Mouse (Mus musculus): ENCODE measurements around the gene Borcs5.
A peak's percentile ranks its signal among the peaks of the same experiment; 100 is the strongest.
"Not testable (repeated sequence)": the region's sequence is repeated elsewhere in the genome, so short reads cannot be mapped to it uniquely, and the experiment has no call there.

Gene Borcs5

DNA sequence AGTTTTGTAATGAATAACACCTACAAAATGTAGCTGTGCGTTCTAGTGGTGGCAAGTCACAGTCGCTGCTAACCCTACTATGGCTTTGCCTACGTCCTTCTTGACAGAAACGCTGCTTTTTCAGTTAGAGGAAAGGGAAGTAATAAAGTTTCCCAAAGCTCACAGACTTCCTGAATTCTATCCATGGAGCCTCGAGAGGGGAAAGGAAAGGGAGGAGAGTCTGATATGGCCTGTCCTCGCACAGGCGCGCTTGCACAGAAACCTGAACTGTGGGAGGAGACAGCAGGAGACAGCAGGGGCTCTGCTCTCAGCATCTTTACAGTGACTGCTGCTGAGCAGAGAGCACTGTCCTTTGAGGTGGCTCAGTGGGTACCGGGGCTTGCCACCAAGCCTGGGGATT lies 8.9 kb upstream of the Borcs5 start:
- DNase-seq = no peak

DNA sequence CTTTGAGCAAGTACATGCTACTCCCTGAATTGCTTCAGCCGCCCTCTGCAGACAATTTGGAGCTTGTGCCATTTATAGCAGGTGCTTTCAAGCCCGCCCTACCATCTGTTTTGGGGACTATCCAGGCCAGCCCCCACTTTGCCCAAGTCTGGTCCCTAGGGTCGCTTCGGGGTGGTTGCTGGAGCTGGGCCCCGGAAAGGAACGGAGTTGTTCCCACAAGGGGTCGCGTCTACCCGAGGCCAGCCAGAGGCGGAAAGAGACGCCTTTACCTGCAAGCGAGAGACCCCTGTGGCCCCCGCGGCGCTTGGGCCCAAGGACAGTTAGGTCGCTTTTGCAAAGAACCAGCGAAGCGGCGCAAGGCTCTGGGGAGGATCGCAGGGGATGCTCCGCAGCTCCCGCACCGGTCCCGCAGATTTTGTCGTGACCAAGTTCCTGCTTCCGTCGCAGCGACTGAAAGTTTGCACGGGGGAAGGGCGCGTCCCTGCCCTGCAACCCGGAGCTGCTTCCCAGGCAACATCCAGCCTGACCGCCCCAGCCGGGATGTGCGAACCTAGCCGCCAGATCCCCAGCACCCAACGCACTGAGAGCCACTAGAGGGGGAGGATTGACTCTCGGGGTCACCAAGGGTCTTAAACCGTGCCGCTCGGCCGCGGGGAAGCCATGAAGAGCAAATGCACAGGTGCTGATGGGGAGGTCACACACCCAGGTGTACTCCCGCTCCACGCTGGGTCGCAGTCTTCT lies 7.2 kb upstream of the Borcs5 start, which contains the start of gene Mansc1:
Mansc1 (minus strand) TSS at position 542 of the 741 bp plus-strand sequence.
- DNase-seq = peak; percentile 68

DNA sequence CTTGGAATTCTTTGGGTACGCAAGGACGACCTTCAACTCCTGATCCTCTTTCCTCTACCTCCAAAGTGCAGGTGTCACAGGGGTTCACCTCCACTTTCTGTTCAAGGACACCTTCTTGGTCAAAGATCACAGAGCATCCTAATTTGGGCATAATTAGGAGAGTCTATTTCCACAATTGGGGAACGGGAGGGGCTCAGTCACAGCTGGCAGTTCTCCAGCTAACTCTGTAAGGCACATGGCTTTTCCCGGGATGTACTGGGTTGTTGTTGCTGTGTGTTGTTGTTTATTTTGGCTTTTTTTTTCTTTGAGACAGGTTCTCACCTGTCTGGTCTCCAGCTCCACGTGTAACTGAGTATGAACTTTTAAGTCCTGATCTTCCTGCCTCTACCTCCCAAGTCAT lies 6.6 kb upstream of the Borcs5 start:
- peak; percentile 56 for DNase-seq

DNA sequence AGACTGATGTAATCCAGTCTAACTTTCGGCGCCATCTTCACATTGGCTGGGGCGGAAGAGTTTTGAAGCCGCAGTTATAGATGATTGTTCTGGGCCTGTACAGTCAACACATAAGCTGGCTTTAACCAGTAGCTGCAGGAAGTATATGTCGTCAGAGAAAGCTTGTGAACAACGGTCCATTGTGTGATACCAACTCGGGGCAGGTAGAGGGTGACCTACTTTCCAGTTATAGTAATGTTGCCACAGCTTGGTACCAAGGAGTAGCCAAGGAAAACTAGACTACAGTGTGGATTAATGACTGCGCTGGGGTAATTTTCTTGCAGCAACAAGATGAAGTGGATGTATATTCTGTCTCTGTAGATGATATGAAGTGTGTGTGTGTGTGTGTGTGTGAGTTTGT lies 5.8 kb upstream of the Borcs5 start:
- no peak for DNase-seq

DNA sequence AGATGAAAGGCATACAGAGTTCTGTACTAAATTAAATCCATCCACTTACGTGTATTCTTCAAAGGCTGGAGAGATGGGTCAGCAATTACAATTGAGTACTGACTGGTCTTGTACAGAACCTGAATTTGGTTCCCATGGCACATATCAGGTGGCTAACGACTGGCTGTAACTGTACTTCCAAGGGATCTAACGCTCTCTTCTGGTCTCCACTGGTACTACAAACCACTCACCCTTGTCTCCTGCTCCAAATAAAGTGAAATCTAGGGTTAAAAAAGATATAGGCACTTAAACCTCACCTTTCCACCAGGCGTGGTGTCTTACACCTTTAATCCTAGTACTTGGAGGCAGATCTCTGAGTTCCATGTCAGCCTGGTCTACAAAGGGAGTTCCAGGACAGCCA lies 2.8 kb upstream of the Borcs5 start:
- no peak for DNase-seq

DNA sequence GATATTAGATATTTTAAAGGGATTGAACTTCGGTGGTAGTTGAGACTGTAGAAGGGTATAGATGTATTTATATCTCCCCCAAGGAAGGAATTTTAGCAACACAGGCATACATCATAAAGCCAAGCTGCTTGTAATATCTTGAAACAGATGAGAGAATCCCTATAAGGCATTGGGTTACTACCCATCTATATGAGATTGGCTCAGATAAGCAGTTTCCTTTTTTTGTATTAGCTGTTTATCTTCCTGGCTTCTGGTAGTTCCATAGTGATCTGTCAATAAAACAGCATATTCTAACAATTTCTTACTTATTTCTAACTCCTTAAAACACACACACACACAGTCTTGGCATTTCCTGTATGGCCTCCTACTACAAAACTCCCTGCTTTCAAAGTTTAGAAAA lies 590 bp downstream of the Borcs5 start:
- no peak for DNase-seq

DNA sequence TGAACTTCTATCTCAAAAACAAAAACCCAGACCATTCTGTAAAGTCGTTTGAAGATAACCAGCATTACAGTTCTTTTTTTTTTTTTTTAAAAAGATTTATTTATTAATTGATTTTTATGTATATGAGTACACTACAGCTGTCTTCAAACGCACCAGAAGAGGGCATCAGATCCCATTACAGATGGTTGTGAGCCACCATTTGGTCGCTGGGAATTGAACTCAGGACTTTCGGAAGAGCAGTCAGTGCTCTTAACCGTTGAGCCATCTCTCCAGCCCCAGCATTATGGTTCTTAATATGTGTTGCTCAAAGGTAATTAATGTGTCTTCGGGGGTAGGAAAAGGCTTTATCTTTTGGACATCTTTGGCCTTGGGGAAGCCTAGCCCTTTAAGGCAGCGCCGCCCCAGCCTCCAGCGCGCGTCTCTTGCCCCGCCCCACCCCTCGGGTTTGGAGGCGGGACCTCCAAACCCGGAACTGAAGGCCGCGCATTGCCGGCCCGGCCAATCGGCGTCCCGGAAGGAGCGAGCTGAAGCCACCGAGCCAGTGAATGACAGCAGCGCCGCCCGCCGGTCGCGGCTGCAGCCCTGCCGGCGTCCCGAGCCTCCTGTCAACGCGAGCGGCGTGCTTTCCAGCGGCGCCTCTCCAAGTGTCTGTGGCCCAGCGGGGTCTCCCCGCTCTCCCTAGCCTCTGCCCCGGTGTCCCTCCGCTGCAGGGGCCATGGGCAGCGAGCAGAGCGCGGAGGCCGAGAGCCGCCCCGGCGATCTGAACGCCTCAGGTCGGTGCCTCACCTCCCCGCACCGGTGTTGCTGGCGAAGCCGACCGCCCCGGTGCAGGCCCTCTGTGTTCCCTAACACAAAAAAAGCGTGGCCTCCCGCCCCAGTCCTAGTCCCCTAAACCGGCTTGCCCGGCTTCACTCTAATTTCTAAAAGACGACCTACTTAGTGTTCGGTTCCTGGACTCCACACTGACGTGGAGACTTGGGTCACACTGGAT lies 1.5 kb downstream of the Borcs5 start:
- peak; percentile 91 for DNase-seq

DNA sequence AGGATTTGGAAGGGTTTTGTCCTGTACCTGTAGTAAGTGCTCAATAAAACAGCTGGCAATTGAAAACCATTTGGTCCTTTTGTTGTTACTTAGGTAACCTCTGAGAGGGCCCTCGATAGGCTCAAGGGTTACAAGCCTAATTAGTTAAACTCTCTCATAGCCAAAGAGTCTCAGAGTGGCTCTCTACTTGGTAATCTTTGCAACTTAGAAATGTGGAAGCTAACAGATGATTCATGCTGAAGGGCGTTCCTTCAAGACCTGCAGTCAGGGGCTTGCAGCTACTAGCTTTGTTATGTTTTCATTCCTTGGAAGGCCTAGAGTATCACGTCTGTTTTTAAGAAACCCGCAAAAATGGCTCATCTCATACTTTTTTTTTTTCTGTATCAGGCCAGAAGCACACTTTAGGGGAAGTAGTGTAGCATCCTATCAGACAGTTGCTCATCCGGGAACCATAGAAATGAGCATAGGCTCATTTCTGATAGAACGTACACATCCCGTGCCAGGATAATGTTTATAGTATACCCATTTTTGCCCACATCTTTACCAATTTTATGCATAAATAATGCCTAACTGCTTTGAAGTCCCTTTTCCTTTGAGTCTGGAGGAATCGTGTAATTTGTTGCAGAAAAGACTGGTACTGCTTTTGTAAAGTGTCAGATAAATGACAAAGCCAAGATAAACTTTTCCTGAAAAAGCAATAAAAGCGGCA lies 2.6 kb downstream of the Borcs5 start:
- DNase-seq = no peak

DNA sequence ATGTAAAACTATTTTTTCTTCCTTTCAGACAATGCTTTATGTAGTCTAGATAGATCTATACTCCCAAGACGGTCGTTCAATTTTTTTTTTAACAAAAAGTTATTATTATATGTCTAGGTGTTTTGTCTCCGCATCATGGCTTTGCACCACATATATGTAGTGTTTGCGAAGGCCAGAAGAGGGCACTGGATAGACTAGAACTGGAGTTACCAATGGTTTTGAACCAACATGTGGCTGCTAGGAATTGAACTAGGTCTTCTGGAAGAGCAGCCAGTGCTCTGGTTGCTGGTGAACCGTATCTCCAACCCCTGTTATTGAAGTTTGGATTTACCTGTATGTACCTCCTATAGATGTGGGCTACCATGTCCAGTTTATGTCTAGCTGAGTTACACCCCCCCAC lies 4.0 kb downstream of the Borcs5 start:
- no peak for DNase-seq

DNA sequence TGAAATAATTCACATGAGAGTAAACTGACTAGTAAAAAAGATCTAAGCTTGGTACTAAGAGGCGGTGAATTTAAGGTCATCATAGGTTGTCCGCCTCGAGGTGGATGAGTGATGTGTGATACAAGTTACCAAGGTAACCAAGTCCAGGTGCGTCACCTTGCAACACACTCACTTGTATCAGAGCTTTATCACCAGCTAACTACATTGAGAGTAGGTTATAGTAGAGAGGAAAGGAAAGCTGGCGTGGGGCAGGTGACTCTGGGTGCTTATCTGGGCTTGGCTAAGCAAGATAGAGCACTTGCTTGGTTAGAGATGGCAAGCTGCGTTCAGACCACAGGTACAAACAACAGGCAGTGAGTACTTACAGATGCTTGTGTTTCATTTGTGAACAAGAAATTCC lies 7.5 kb downstream of the Borcs5 start:
- no peak for DNase-seq

DNA sequence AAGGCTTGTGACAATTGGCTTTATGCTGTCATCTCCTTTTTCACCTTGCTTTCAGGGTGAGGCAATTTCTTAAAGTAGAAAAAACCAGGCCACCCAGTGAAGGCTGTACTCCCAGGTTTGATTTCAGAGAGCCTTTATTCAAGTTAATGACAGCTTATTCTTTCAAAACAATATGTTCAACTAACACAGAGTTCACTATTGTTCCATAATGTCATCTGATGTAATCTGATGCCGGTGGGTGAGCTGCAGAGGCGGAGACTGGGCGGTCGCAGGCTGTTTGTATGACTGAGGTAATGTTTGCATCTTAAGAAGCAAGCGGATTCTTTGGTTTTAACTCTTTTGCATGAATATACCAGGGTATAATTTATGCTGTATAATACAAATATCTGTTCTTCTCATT lies 8.3 kb downstream of the Borcs5 start:
- no peak for DNase-seq

DNA sequence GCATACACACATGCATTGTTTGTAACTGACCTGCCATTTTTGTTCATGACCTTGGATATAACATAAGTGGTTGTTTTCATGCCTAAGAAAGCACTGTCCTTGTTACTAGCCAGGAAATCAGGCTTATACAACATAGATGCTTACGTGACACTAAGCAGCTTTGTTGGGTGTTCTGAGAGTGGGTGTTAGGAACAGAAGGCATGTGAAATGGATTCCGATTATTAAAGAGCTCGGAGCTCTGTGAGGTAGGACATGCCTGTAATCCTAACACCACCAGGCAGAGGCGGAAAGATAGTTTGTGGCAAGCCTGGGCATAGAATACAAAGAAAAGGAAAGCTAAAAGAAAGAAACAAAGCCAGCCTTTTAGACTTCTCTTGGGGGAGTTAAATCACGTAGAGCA lies 9.0 kb downstream of the Borcs5 start:
- DNase-seq = no peak

DNA sequence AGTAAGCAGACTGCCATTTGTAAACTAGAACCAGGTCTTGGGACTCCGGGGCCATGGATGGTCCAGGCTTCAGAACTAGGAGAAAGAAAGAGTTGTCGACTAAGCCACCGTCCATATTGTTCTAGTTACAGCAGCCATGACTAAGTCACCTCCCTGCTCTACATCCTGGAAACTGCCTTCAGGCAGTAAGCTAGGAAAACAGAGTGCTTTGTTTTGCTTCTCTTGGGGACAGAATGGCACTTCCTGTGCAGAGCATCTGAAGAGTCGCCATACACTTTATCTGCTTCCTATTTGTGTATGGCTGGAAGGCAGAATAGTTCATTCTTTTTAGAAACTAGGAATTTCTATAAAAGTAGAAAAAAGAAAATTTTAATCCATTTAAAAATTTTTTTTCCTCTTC lies 17.2 kb downstream of the Borcs5 start:
- no peak for DNase-seq

DNA sequence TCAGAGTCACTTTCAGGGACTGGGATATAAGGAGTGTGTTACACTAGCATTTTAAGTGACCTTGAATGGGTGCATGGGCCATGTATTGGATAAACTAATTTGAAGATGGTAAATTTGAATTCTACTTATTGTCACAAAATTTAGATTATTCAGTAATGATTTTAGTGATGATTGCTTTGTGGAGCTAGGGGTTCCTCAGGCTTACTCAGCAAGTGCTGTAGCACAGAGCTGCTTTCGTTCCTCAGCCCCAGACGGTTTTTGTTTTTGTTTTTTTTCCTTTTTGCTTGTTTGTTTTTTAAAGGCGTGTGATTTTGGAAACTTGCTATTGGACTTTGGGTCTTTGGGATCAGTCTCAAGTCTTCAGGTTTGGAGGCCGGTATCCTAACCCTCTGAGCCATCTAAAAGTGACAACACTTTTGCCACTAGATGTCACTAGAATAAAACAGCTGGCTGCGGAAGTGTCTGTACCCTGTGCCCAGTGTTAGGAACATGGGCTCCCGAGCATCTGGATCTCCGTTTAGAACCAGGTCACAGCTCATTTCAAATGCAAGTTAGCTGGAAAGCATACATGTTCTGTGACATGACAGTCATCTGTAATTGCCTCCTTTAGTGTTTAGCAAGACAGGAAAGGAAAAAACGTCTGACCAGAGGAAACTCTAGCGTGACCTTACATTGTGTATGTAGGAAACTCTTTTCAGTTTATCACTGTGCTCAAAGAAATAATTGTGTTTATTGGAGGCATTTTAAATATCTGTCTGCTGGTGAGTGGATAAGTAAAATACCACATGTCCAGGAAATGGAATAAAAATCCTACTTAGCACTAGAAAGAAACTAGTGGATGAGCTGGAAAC lies 20.0 kb downstream of the Borcs5 start:
- peak; percentile 77 for DNase-seq

DNA sequence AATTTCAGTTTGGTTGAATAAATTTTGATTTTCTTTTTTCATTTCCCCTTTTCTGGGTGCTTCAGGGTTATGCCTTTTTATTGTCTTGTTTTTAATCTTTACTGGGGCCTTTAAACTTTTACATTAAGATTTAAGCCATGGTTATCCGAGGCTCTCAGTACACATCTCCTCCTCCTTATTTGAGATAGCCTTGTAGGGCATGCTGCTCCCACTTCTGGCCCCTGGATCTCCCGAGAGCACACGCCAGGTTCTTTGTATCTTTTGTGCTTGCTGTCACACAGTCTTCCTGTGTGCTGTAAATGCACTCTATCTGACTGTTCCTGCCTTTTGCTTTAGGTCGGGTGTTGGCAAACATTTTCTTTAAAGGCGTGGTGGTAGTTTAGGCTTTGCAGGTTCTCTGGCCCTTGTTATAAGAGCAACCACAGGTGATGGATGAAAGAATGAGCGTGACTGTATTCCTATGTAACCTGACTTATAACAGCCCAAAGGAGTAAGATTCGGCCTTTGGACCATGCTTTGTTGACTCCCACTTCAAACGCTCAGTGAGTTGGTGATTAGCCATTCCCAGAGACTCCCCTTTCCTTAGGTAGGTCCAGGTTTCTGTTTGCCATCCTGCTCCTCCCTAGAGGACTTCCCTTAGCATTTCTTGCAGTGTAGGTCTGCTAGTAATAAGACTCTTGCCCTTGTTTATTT lies 21.6 kb downstream of the Borcs5 start:
- DNase-seq = no peak

DNA sequence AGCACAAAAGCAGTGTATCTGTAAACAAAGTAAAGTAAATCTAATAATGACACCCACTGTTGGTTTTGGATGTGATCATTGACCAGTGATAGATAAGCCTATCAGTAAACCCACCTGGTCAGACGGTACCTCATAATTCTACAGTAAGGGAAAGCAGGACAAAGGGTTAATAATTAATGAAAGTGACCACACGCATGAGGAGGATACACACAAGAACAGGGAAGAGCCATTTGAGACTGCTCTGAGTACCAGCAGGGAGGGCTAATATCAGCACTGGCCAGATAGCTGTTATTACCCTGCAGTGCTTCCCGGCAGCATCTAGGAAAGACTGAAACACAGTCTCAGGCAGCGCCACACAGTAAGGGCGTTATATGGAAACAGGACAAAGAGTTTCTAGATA lies 25.3 kb downstream of the Borcs5 start:
- no peak for DNase-seq

DNA sequence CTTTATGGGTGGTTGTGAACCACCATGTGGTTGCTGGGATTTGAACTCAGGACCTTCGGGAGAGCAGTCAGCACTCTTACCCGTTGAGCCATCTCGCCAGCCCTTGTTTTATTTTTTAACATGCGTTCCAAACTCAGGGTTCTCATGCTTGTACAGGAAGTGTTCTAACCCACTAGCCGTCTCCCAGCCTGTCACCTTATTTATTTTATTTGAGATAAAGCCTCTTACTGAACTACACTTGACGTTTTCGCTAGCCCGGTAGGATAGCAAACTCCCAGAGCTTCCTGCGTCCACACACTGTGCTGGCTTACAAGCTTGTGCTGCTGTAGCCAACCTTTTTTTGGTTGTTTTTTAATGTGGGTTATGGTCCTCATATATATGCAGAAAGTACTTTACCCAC lies 26.5 kb downstream of the Borcs5 start:
- DNase-seq = no peak

DNA sequence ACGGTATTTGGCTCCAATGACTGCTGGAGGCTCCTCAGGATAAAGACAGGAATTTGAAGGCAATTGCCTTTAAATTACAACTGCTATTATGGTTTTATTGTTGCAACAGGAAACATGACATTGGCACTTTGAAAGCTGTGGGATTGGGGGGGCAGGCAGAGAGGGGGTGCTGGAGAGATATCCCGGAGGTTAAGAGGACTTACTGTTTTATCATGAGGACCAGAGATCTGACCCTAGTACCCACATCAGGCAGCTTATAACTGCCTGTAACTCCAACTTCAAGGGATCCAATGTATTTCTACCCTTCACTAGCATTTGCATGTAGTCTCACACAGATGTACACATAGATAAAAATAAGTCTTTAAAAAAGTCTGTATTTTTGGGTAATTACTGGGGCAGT lies 29.2 kb downstream of the Borcs5 start:
- DNase-seq = no peak

DNA sequence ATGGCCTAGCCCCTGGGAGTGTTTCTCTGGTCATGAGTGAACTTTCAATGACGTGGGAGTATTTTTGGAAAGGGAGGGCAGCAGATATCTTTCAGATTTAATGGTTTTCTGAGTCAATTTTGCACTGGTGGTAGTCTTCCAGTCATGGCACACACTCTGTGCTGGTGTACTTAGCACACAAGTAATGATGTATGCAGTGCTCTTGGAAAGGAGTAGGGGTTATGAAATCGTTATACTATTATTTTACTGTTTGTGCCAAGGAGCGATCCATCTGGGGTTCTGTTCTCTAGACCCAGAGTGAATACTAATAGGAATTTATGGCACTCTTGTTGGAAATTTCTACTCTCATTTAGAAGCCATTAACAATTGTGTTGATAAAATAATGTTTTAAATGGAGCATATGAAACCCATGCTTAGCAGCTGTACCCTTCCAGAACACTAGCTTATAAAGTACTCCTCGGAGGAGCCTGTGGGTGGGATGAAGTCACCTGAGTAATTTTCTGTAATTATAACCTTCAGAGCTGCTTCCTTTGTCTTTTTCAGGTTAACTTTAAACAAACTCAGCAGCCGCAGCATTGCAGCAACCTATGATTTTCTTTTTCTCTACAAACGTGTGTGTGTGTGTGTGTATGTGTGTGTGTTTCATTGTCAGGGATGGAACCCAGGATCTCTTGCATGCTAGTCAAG lies 30.0 kb downstream of the Borcs5 start:
- no peak for DNase-seq

DNA sequence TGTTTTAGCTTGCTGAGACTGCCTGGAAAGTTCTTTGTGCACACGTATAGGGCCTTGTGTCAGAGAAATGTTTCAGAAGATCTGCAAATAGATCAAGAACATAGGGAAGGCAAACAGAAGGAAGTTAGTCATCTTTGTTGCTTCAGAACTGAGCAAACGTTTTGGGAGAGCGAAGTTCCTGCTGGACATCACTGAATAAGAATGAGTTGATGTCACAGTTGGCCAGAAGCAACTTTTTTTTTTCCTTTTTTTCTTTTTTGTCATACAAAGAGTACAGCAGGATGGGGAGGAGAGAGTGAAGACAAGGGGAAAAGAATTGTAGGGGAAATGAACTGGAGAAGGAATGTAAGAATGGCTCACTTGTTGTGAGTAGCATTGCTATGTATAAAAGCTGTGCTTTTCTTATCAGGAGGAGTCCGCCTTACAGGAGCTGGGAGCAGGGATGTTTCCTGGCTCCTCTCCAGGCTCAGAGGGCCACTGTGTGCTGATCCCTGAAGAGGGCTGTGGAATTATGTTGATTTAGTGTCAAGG lies 31.6 kb downstream of the Borcs5 start:
- DNase-seq = no peak

DNA sequence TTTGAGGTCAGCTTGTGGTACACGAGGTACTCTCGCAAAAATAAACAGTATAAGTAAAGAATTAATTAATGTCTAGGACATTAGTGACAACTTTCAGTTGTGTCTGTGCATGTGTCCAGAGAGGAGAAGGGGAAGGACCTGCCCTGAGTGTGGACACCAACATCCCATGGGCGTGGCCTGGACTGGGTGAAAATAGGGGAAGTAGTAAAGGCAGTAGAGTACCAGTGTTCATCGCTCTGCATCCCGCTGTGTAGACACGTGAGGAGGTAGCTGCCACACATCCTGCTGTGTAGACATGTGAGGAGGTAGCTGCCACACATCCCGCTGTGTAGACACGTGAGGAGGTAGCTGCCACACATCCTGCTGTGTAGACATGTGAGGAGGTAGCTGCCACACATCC lies 34.4 kb downstream of the Borcs5 start:
- DNase-seq = not testable (repeated sequence)

Measured in cerebellum, adult 9-10 months (tissue).